Mouse (Mus musculus): ENCODE data around the gene Gm20388. TPM values are rescaled to one million over a fixed set of nuclear protein-coding genes. Genes with fewer than 3 reads are reported as not detected.

Gene Gm20388
- polyA plus RNA-seq, 1 experiment from 2014 or later = not detected

- WGBS = 32% methylated on average over 11 of the region's 11 CpGs
- no peaks in the 10 kb centered on the region for H3K27me3 ChIP-seq (replicated peaks; ENCODE audit: control insufficient read depth, insufficient read depth, low read length)
- TF ChIP-seq CTCF (IDR thresholded peaks at IDR 0.05; ENCODE audit: low read depth) = no peak
Observed at GRCm38 (mm10) chr8:120208113-120208512, 297.5 kb downstream of the Gm20388 start.

GRCm38 (mm10) chr8:120211345-120211744 lies 300.7 kb downstream of the Gm20388 start:
- peak; percentile 66 for TF ChIP-seq CTCF (IDR thresholded peaks at IDR 0.05; ENCODE audit: low read depth)
- H3K4me2 ChIP-seq (replicated peaks; ENCODE audit: low read depth) = no peak overlapping the region
- no peaks in the 10 kb centered on the region for H3K36me3 ChIP-seq (ENCODE audit: control insufficient read depth, insufficient read depth)
- ATAC-seq = no peak
- no peak overlapping the region for H3K9ac ChIP-seq (ENCODE audit: low read depth, low read length)
- H3K27me3 ChIP-seq (replicated peaks; ENCODE audit: control insufficient read depth, insufficient read depth, low read length) = no peaks in the 10 kb centered on the region; the same call in 1 of the 2 replicates
- no peaks in the 10 kb centered on the region for H3K4me1 ChIP-seq (replicated peaks; ENCODE audit: control insufficient read depth, insufficient read depth, low read length)
- H3K4me3 ChIP-seq (ENCODE audit: low read depth, low read length) = no peak overlapping the region
- H3K27ac ChIP-seq (ENCODE audit: low read depth, low read length) = no peak overlapping the region
- no peaks in the 10 kb centered on the region for H3K9me3 ChIP-seq (ENCODE audit: control insufficient read depth)
- WGBS = 16% methylated on average over 3 of the region's 4 CpGs

More at GRCm38 (mm10) chr8:120208113-120208512, 297.5 kb downstream of the Gm20388 start:
- no peaks in the 10 kb centered on the region; the same call in 1 of the 2 replicates for H3K4me1 ChIP-seq (replicated peaks; ENCODE audit: control insufficient read depth, insufficient read depth, low read length)
- no peak overlapping the region for H3K27ac ChIP-seq (ENCODE audit: low read depth, low read length)
- H3K4me2 ChIP-seq (replicated peaks; ENCODE audit: low read depth) = no peak overlapping the region
- no peaks in the 10 kb centered on the region for H3K9me3 ChIP-seq (ENCODE audit: control insufficient read depth)
- ATAC-seq = no peak
- H3K9ac ChIP-seq (ENCODE audit: low read depth, low read length) = no peak overlapping the region
- no peaks in the 10 kb centered on the region for H3K36me3 ChIP-seq (ENCODE audit: control insufficient read depth, insufficient read depth)
- no peak overlapping the region for H3K4me3 ChIP-seq (ENCODE audit: low read depth, low read length)

- 87% methylated on average over 7 of the region's 7 CpGs for WGBS
- Histone ChIP-seq H3K4me1 (replicated peaks; ENCODE audit: control insufficient read depth, insufficient read depth, low read length) (peaks cover 6% of the 10 kb centered on the region), H3K9ac (ENCODE audit: low read depth, low read length) (no peak overlapping the region), H3K4me3 (ENCODE audit: low read depth, low read length) (no peak overlapping the region), H3K36me3 (ENCODE audit: control insufficient read depth, insufficient read depth) (no peaks in the 10 kb centered on the region), H3K27me3 (replicated peaks; ENCODE audit: control insufficient read depth, insufficient read depth, low read length) (no peaks in the 10 kb centered on the region; the same call in 1 of the 2 replicates), H3K4me2 (replicated peaks; ENCODE audit: low read depth) (no peak overlapping the region), H3K27ac (ENCODE audit: low read depth, low read length) (no peak overlapping the region), H3K9me3 (ENCODE audit: control insufficient read depth) (no peaks in the 10 kb centered on the region)
- TF ChIP-seq CTCF (IDR thresholded peaks at IDR 0.05; ENCODE audit: low read depth) = no peak
- ATAC-seq = no peak
Observed at GRCm38 (mm10) chr8:120212596-120212995, 302.0 kb downstream of the Gm20388 start.

GRCm38 (mm10) chr8:120213229-120213628 lies 302.6 kb downstream of the Gm20388 start:
- H3K27ac ChIP-seq (ENCODE audit: low read depth, low read length) = no peak overlapping the region
- no peaks in the 10 kb centered on the region for H3K36me3 ChIP-seq (ENCODE audit: control insufficient read depth, insufficient read depth)
- H3K4me2 ChIP-seq (replicated peaks; ENCODE audit: low read depth) = no peak overlapping the region
- H3K4me1 ChIP-seq (replicated peaks; ENCODE audit: control insufficient read depth, insufficient read depth, low read length) = peaks cover 6% of the 10 kb centered on the region
- no peak for ATAC-seq
- no peaks in the 10 kb centered on the region for H3K9me3 ChIP-seq (ENCODE audit: control insufficient read depth)
- TF ChIP-seq CTCF (IDR thresholded peaks at IDR 0.05; ENCODE audit: low read depth) = no peak
- WGBS = 91% methylated on average over 3 of the region's 3 CpGs
- H3K9ac ChIP-seq (ENCODE audit: low read depth, low read length) = no peak overlapping the region
- H3K27me3 ChIP-seq (replicated peaks; ENCODE audit: control insufficient read depth, insufficient read depth, low read length) = no peaks in the 10 kb centered on the region; the same call in 1 of the 2 replicates
- no peak overlapping the region for H3K4me3 ChIP-seq (ENCODE audit: low read depth, low read length)

- Histone ChIP-seq H3K27ac (ENCODE audit: low read depth, low read length) (no peak overlapping the region), H3K9me3 (ENCODE audit: control insufficient read depth) (no peaks in the 10 kb centered on the region), H3K36me3 (ENCODE audit: control insufficient read depth, insufficient read depth) (no peaks in the 10 kb centered on the region), H3K4me1 (replicated peaks; ENCODE audit: control insufficient read depth, insufficient read depth, low read length) (peaks cover 6% of the 10 kb centered on the region), H3K4me2 (replicated peaks; ENCODE audit: low read depth) (no peak overlapping the region), H3K4me3 (ENCODE audit: low read depth, low read length) (no peak overlapping the region), H3K9ac (ENCODE audit: low read depth, low read length) (no peak overlapping the region), H3K27me3 (replicated peaks; ENCODE audit: control insufficient read depth, insufficient read depth, low read length) (no peaks in the 10 kb centered on the region; the same call in 1 of the 2 replicates)
- WGBS = 80% methylated on average over 5 of the region's 5 CpGs
- no peak for ATAC-seq
- TF ChIP-seq CTCF (IDR thresholded peaks at IDR 0.05; ENCODE audit: low read depth) = no peak
Observed at GRCm38 (mm10) chr8:120213939-120214338, 303.3 kb downstream of the Gm20388 start.

GRCm38 (mm10) chr8:120215416-120216141 lies 304.9 kb downstream of the Gm20388 start:
- Histone ChIP-seq H3K27ac (ENCODE audit: low read depth, low read length) (0 out of 2 replicates have a peak overlapping the region, but pooled peaks have one; percentile 41), H3K36me3 (ENCODE audit: control insufficient read depth, insufficient read depth) (no peaks in the 10 kb centered on the region), H3K9me3 (ENCODE audit: control insufficient read depth) (no peaks in the 10 kb centered on the region), H3K9ac (ENCODE audit: low read depth, low read length) (no peak overlapping the region), H3K4me3 (ENCODE audit: low read depth, low read length) (no peak overlapping the region), H3K27me3 (replicated peaks; ENCODE audit: control insufficient read depth, insufficient read depth, low read length) (no peaks in the 10 kb centered on the region; the same call in 1 of the 2 replicates), H3K4me1 (replicated peaks; ENCODE audit: control insufficient read depth, insufficient read depth, low read length) (peaks cover 6% of the 10 kb centered on the region), H3K4me2 (replicated peaks; ENCODE audit: low read depth) (no peak overlapping the region)
- WGBS = 49% methylated on average over 7 of the region's 7 CpGs
- no peak for ATAC-seq
- no peak for TF ChIP-seq CTCF (IDR thresholded peaks at IDR 0.05; ENCODE audit: low read depth)
